Mouse (Mus musculus) limb, embryonic 10.5 days (tissue): ENCODE measurements around the gene Fam155a. TPM values are rescaled to one million over a fixed set of nuclear protein-coding genes. Genes with fewer than 3 reads are reported as not detected.
"Not testable (repeated sequence)": the region's sequence is repeated elsewhere in the genome, so short reads cannot be mapped to it uniquely, and the experiment has no call there.

ENCODE experiments used
- DNase-seq: peaks from one replicate; pipeline ENCODE4 v3.0.0-alpha.2; 2017; ENCODE audit warnings: low spot score
- H3K27ac ChIP-seq: fragments of 300-500 bp; sonication (generic); 2 replicates; pipeline ENCODE4 v1.5.1; 2016; ENCODE audit warnings: mild to moderate bottlenecking
- H3K27me3 ChIP-seq: fragments of 300-500 bp; sonication (generic); 2 replicates; pipeline ENCODE4 v1.6.1; 2016; ENCODE audit warnings: low read depth, mild to moderate bottlenecking; ENCODE audit not compliant: poor library complexity, severe bottlenecking
- H3K36me3 ChIP-seq: fragments of 300-500 bp; sonication (generic); 2 replicates; pipeline ENCODE4 v1.6.1; 2016; ENCODE audit warnings: mild to moderate bottlenecking, moderate library complexity
- H3K4me1 ChIP-seq: fragments of 300-500 bp; sonication (generic); 2 replicates; pipeline ENCODE4 v1.6.1; 2016
- H3K4me3 ChIP-seq: fragments of 300-500 bp; sonication (generic); 2 replicates; pipeline ENCODE4 v1.5.1; 2016; ENCODE audit warnings: mild to moderate bottlenecking, moderate library complexity
- H3K9me3 ChIP-seq: fragments of 300-500 bp; sonication (generic); replicated peaks from 2 replicates; pipeline ENCODE4 v1.6.1; 2016; ENCODE audit warnings: mild to moderate bottlenecking
- WGBS: fragments of 180-500 bp; shearing (Covaris S2); methylation state at CpG from one replicate; pipeline ENCODE4 v1.1.7; 2016; 5-methylcytosine and 5-hydroxymethylcytosine counted together
- polyA plus RNA-seq: library from polyadenylated mRNA; unstranded; fragments of >200 nt; fragmentation: Nextera tagmentation; extraction: Ambion mirVana; gene quantifications from 2 replicates; pipeline ENCODE4 v1.2.1, GENCODE M21; 2016

Gene Fam155a
- polyA plus RNA-seq, 1 experiment from 2014 or later: 0.19 TPM

DNA sequence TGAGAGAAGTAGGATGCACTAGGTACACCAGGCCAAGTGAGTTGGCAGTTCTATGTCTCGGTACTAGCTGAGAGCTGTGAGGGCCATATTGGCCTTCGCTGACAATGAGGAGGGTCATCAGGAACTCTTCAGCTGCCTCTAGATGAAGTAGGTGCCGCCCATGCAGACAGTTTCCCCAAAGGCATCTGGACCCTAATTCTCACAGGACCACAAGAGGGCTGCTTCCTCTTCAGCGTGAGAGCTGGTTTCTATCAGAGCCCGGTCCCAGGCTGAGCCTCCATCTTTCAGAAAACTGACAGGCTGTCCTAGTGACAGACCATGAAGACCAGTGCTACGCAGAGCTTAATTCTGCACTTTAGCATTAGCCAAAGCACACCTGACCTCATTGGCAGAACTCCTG is 364.8 kb downstream of the Fam155a start:
- DNase-seq: no peak
- Histone ChIP-seq H3K4me1 (peaks cover 19% of the 10 kb centered on the region), H3K27ac (no peak overlapping the region), H3K36me3 (no peaks in the 10 kb centered on the region), H3K9me3 (no peaks in the 10 kb centered on the region), H3K27me3 (no peaks in the 10 kb centered on the region), H3K4me3 (no peak overlapping the region)
- WGBS: 87% methylated on average over 6 of the region's 6 CpGs

DNA sequence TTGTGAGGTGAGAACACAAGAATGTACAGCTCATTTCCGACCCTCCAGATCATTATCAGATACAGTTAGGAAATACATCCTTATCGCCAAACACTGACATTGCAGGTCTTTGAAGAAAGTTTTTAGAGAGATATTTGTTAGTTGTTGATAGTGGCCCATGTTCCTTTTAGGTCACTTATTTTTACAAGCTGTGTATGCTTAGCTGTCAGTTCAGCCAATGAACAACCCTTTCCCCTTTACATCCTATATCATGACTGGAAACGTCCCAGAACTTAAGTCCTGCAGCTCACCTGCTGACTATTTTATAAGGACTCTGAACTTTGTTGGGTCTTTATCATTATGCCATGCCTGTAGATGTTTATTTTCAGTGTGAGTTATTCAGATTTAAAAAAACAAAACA is 366.3 kb downstream of the Fam155a start:
- Histone ChIP-seq H3K36me3 (no peaks in the 10 kb centered on the region), H3K9me3 (no peaks in the 10 kb centered on the region), H3K4me3 (no peak overlapping the region), H3K4me1 (peaks cover 23% of the 10 kb centered on the region), H3K27ac (no peak overlapping the region), H3K27me3 (no peaks in the 10 kb centered on the region)
- WGBS: 79% methylated on average over 3 of the region's 3 CpGs
- DNase-seq: no peak

DNA sequence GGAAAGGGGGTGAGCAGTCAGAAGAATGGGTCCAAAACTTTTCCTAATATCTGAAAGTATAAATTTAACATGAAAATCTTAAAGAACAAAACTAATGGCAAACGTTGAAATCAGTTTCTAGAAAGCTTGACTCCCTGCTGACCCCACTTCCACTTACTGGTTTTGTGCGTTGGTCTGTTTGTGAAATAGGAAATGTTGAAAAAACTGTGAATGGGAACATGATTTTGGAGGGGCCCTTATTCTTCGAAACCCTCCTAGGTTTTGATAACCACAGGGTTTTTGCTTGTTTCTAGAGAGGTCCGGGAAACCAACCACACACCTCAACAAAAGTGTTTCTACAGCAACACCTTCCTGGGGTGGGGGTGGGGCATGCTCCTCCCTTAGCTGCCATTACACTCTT is 368.6 kb downstream of the Fam155a start:
- Histone ChIP-seq H3K4me1 (peaks cover 39% of the 10 kb centered on the region), H3K27ac (no peak overlapping the region), H3K36me3 (no peaks in the 10 kb centered on the region), H3K4me3 (no peak overlapping the region), H3K27me3 (no peaks in the 10 kb centered on the region), H3K9me3 (no peaks in the 10 kb centered on the region)
- no peak for DNase-seq
- WGBS: 51% methylated on average over 4 of the region's 4 CpGs

DNA sequence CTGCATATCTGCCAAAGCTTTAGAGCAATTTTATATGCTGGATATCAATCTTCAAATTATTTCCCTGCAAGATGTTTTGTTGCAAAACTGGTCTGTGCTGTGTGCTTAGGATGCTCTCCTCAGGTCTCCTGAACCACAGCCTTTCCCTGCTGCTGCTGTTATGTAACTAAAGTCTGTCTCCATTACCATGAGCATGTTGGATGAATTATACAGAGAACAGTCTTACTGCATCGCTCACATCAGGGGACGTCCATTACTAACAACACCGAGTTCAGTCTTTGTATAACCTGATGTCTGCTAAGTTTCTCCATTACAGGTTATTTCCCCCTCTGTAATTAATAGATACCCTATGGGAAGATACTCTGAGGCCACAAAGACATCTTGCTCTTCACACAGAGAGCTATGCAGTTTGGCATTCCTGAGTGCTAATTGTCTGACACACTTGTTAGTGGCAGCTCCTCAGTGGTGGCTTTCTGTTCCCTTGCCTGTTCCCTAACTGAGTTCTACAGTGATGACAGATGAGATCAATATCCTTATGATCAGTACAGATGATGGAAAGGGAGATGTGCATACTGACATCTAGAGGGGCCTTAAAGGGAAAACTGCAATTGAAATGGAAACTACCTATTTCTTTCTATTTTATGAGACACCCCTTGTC is 372.2 kb downstream of the Fam155a start:
- DNase-seq: no peak
- no peak overlapping the region for H3K27ac ChIP-seq
- WGBS: 59% methylated on average over 3 of the region's 3 CpGs

DNA sequence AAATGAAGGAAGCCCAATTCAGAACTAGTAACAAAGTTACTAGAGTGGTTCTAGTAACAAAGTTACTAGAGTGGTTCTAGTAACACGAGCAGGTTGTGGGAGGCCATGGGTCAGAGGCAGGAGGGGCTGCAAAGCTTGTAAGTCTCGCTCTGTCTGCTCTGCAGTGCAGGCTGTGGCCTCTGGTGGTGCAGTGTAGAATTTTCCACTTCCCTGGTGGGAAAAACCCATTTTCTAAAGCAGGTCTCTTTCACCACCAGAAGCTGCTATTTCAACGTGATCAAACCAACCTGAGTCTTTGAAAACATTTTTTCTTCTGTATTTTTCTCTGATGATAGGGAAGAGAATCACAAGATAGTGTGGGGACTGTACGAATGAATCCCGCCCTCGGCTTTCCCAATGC is 372.9 kb downstream of the Fam155a start:
- Histone ChIP-seq H3K36me3 (no peaks in the 10 kb centered on the region), H3K4me1 (peaks cover 49% of the 10 kb centered on the region), H3K27me3 (no peaks in the 10 kb centered on the region), H3K4me3 (no peak overlapping the region), H3K9me3 (no peaks in the 10 kb centered on the region), H3K27ac (no peak overlapping the region)
- DNase-seq: no peak
- WGBS: 62% methylated on average over 6 of the region's 6 CpGs

More for the DNA sequence above, 372.2 kb downstream of the Fam155a start:
- Histone ChIP-seq H3K36me3 (no peaks in the 10 kb centered on the region), H3K4me1 (peaks cover 51% of the 10 kb centered on the region), H3K27me3 (no peaks in the 10 kb centered on the region), H3K9me3 (no peaks in the 10 kb centered on the region), H3K4me3 (no peak overlapping the region)

DNA sequence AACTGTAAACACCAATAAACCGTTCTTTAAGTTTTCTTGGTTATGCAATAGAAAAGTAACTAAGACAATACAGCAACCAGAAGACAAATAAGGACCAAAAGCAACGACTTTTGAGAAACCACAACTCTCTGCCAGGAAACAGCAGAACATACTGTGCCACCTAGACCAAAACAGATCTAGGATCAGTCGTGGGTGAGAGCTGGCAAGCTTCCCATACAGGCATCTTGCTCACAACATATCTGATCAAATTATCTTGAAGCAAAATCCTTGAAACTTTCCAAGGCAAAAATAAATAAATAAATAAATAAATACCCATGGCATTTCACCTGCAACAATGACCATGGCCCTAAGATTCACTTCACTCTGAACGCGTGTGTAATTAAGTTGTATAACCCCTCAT is 376.3 kb downstream of the Fam155a start:
- no peaks in the 10 kb centered on the region for H3K36me3 ChIP-seq
- no peak overlapping the region for H3K27ac ChIP-seq
- WGBS: 90% methylated on average over 5 of the region's 5 CpGs
- no peaks in the 10 kb centered on the region for H3K27me3 ChIP-seq
- no peaks in the 10 kb centered on the region for H3K9me3 ChIP-seq
- no peak overlapping the region for H3K4me3 ChIP-seq
- no peak for DNase-seq
- peaks cover 27% of the 10 kb centered on the region for H3K4me1 ChIP-seq

DNA sequence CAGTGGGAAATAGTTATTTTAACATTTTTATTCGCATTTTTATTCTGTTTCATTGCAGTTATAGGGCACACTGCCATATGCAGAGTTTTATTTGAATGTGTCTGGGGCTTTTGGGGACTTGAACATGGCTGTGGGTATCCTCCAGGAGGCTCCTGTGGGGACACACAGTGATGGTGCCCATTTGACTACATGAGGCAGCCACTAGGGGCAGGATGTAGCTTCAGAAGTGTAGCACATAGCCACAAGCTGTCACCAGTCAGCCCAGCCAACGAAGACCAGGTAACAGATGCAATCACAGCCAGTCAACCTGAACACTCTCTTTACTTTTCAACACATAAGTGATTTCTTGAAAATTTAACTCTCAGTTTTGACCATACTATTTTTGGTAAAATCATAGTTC is 377.7 kb downstream of the Fam155a start:
- no peaks in the 10 kb centered on the region for H3K27me3 ChIP-seq
- H3K4me3 ChIP-seq: no peak overlapping the region
- H3K9me3 ChIP-seq: no peaks in the 10 kb centered on the region
- no peak for DNase-seq
- WGBS: 60% methylated on average over 2 of the region's 2 CpGs
- H3K27ac ChIP-seq: no peak overlapping the region
- H3K4me1 ChIP-seq: peaks cover 20% of the 10 kb centered on the region
- H3K36me3 ChIP-seq: no peaks in the 10 kb centered on the region

DNA sequence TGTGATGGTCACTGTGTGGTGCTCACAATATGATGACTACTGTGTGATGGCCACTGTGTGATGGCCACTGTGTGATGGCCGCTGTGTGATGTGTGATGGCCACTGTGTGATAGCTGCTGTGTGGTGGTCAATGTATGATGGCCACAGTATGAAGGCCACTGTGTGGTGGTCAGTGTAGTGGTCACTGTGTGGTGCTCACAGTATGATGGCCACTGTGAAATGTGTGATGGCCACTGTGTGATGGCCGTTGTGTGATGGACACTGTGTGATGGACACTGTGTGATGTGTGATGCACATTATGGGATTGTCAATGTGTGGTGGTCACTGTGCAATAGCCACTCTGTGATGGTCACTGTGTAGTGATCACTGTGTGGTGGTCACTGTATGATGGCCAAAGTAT is 380.7 kb downstream of the Fam155a start:
- WGBS: 85% methylated on average over 2 of the region's 2 CpGs
- H3K36me3 ChIP-seq, H3K27ac ChIP-seq, H3K27me3 ChIP-seq, H3K4me1 ChIP-seq, H3K9me3 ChIP-seq, DNase-seq, H3K4me3 ChIP-seq: not testable (repeated sequence)

DNA sequence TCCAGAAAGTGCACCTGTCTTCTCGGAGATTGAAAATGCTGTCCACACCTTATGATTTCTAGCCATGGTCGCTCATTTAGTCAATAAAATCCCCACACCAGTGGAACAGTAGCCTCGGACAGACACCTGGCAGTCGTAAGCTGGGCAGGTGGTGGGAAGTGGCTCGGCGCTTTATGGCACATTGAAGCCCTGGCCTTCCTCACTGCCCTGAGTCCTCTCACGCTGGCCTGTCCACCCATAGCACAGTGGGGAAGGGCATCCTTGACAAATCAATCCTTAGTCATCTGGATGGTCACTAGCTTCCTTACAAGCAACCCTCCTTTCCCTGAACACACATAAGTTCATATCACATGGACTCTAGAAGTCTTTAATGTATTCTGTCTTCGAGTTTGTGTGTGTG is 401.8 kb downstream of the Fam155a start:
- H3K36me3 ChIP-seq: no peaks in the 10 kb centered on the region
- no peak overlapping the region for H3K4me3 ChIP-seq
- WGBS: 86% methylated on average over 8 of the region's 8 CpGs
- no peaks in the 10 kb centered on the region for H3K9me3 ChIP-seq
- DNase-seq: no peak
- H3K4me1 ChIP-seq: no peaks in the 10 kb centered on the region
- H3K27ac ChIP-seq: no peak overlapping the region
- no peaks in the 10 kb centered on the region for H3K27me3 ChIP-seq

DNA sequence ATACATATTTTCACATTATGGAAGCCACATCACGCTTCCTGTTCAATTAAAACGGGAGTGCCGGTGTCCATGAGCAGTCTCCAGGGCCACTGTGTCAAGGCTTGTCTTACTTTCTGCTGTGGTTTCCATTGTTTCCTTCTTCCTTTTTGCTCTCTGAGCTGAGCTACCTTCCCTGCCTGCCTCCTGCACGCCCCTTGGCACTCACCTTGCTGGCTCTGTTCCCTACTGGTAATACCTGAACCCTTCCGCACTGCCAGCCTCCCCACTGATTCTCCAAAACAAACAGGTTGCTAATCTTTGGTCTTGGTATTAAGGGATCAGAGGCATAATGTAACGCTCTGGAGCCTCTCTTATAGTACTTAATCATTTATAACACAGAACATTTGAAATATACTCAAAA is 403.2 kb downstream of the Fam155a start:
- Histone ChIP-seq H3K4me1 (peaks cover 3% of the 10 kb centered on the region; the same call in 1 of the 2 replicates), H3K36me3 (no peaks in the 10 kb centered on the region), H3K4me3 (no peak overlapping the region), H3K27ac (no peak overlapping the region), H3K9me3 (no peaks in the 10 kb centered on the region), H3K27me3 (no peaks in the 10 kb centered on the region)
- no peak for DNase-seq
- 84% methylated on average over 6 of the region's 6 CpGs for WGBS

DNA sequence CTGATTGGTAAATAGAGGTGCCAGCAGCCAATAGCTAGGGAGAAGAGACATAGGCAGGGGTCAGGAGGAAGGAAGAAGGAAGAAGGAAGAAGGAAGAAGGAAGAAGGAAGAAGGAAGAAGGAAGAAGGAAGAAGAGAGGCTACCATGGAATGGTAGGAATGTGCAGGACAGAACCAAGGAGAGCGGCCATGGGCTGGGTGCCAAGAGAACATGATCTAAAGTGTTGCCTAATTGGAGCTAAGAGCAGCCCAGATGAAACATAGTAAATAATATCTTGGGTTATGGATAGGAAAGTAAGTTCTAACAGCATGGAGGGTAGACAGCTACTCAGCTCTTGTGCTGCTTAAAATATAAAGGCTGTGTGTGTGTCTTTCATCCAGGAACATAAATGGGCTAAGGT is 405.6 kb downstream of the Fam155a start:
- H3K4me3 ChIP-seq: no peak overlapping the region
- no peaks in the 10 kb centered on the region for H3K27me3 ChIP-seq
- peaks cover 3% of the 10 kb centered on the region; the same call in 1 of the 2 replicates for H3K4me1 ChIP-seq
- no peaks in the 10 kb centered on the region for H3K36me3 ChIP-seq
- no peaks in the 10 kb centered on the region for H3K9me3 ChIP-seq
- 92% methylated on average over 1 of the region's 1 CpGs for WGBS
- no peak overlapping the region for H3K27ac ChIP-seq
- no peak for DNase-seq

DNA sequence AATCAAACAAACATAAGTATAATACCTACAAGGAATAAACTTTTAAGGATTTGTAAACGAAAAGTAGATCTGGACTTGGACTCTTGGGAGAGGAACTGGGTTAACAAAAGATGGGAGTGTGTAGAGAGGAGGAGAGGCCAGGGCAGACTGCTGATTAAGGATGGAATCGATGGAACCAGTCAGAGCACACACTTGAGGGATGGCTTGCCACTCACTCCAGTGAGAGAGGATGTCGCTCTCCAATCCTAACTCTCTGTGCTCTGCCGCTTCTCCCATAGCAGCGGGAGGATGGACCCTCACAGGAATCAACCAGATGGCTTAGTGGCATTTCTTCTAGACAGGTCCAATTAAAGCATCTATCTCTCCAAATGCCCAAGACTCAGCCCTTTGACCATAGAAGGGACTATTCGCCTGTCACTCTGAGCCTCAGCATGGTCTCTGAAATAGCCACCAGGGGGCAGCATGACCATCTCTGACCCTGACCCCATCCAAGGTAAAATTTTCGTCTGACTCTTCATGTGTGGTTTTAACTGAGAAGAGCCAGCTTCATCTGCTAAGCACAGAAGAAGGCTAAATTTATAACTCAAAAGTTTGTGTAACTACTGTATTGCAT is 422.3 kb downstream of the Fam155a start:
- Histone ChIP-seq H3K9me3 (no peaks in the 10 kb centered on the region), H3K27me3 (no peaks in the 10 kb centered on the region), H3K27ac (no peak overlapping the region), H3K36me3 (no peaks in the 10 kb centered on the region), H3K4me3 (no peak overlapping the region), H3K4me1 (no peaks in the 10 kb centered on the region)
- peak; percentile 73 for DNase-seq
- WGBS: 57% methylated on average over 7 of the region's 7 CpGs

DNA sequence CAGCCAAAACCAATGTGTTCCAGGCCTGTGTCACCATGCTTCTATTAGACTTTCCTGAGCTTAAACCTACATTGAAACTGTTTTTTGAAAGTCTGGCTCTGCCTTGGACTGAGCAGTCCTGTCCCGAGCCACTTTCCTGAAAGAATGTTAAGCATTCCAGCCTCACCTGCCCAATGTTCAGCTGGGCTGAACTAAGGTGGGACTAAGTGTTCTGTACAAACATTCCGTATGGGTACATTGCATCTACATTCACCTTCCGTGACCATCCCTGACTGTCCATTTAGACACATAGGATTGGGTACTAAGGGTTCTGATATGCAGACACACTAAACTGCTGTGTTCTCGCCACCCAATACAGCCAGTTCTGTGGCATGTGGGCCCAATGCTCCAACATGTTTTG is 423.8 kb downstream of the Fam155a start:
- Histone ChIP-seq H3K9me3 (no peaks in the 10 kb centered on the region), H3K4me1 (no peaks in the 10 kb centered on the region), H3K27me3 (no peaks in the 10 kb centered on the region), H3K27ac (no peak overlapping the region), H3K36me3 (no peaks in the 10 kb centered on the region), H3K4me3 (no peak overlapping the region)
- no peak for DNase-seq
- 87% methylated on average over 4 of the region's 4 CpGs for WGBS

DNA sequence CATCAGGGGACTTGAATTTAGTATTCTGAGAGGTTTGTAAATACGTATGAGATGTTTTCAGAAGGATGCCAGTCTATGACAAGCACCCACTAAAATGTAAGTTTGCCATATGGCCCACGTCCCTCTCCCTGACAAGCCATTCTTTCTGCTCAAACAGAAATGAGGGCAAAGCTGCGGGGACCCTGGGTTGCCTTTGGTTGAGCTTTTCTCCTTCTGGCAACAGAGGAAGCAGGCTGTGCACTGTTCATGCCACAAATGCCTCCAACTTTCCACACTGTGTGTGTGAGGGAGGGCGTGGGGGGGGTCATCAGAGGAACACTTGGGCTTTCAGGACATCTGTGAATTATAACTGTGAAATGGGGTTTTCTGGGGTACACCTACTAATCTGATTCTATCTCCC is 426.8 kb downstream of the Fam155a start:
- no peaks in the 10 kb centered on the region for H3K9me3 ChIP-seq
- no peak for DNase-seq
- H3K27me3 ChIP-seq: no peaks in the 10 kb centered on the region
- H3K36me3 ChIP-seq: no peaks in the 10 kb centered on the region
- 88% methylated on average over 4 of the region's 4 CpGs for WGBS
- no peak overlapping the region for H3K27ac ChIP-seq
- no peak overlapping the region for H3K4me3 ChIP-seq
- no peaks in the 10 kb centered on the region for H3K4me1 ChIP-seq
